Mouse (Mus musculus): ENCODE results near the gene Net1. TPM values are rescaled to one million over a fixed set of nuclear protein-coding genes. Genes with fewer than 3 reads are reported as not detected.

The Net1 gene
- polyA plus RNA-seq (2012; rRNA removed), result 25.7 and 27.6 TPM in 2 replicates

GRCm38 (mm10) chr13:3917571-3918311, at the start of gene Net1, which contains the start of gene Tubal3:
Gene Net1 (minus strand): TSS chr13:3918220.
Gene Tubal3 (plus strand): TSS chr13:3918274.

DNA sequence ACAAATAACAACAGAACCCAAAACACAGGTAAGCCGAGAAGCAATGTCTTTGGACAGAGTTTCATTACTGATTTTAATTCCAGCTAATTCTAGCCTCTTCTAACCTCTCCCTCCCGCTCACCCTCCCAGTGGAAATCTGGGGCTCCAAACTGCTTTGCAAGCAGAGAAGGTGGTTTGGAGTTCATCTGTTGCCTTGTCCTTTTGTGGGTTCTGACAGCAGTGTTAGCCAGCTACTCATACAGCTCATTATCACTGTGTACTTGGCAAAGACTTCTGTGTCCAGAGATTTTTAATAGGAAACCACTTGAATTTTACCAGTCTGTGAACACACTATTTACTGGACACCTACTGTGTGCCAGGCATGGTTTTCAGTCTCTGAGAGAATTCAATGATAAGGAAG, 27.2 kb upstream of the Net1 start, which contains the start of gene Ucn3:
Ucn3 (minus strand) TSS at position 101 of the 400 bp plus-strand sequence.

GRCm38 (mm10) chr13:3853648-3854333, 64.2 kb downstream of the Net1 start, which contains the start of gene Calm5:
Gene Calm5 (plus strand): TSS chr13:3854173.

GRCm38 (mm10) chr13:3837312-3837807, 80.7 kb downstream of the Net1 start, which contains the start of gene Calm4:
Gene Calm4 (plus strand): TSS chr13:3837757.

Other genes with a start within 250 kb of the Net1 start
- 0.09 TPM in 1 of 2 replicates, not detected in the other for gene Calml3, start 113.9 kb downstream of the Net1 start, polyA plus RNA-seq (2012; rRNA removed)
- not detected in 2 replicates for gene Calm4, start 80.5 kb downstream of the Net1 start, polyA plus RNA-seq (2012; rRNA removed)
- gene Calm5, start 64.0 kb downstream of the Net1 start, polyA plus RNA-seq (2012; rRNA removed), result not detected in 2 replicates
- 0.01 TPM in 1 of 2 replicates, not detected in the other for gene Tubal3, start 54 bp upstream of the Net1 start, polyA plus RNA-seq (2012; rRNA removed)
- gene Ucn3, start 27.1 kb upstream of the Net1 start, polyA plus RNA-seq (2012; rRNA removed), result not detected in 2 replicates
- gene Akr1c14, start 130.8 kb upstream of the Net1 start, polyA plus RNA-seq (2012; rRNA removed), result 0.41 and 0.50 TPM in 2 replicates
- 0.07 and 0.20 TPM in 2 replicates for gene Akr1c18, start 232.4 kb upstream of the Net1 start, polyA plus RNA-seq (2012; rRNA removed)